Mouse (Mus musculus) liver, embryonic 15.5 days (tissue): ENCODE results near the gene Stx17. TPM values are rescaled to one million over a fixed set of nuclear protein-coding genes. Genes with fewer than 3 reads are reported as not detected.

Experiments used
- microRNA counts: library from miRNA; unstranded; fragments of <30 nt; microRNA quantifications from one replicate; lab custom pipeline; 2016
- microRNA-seq: library from miRNA; unstranded; fragments of <30 nt; microRNA quantifications from one replicate; pipeline ENCODE4, GENCODE M21; 2016
- polyA plus RNA-seq: library from polyadenylated mRNA; unstranded; fragments of >200 nt; fragmentation: Nextera tagmentation; extraction: Ambion mirVana; gene quantifications from 2 replicates; pipeline ENCODE4 v1.2.1, GENCODE M21; 2015

The Stx17 gene
- polyA plus RNA-seq, 1 experiment from 2014 or later = 15.3 TPM

MicroRNAs encoded within 50 kb of the gene (microRNA counts, 519-probe panel; counts per million panel counts)
- microRNA mmu-miR-1958 (lab: Ali Mortazavi, UCI) = 1,664 counts per million, percentile 12 among the panel's probes with 10 or more counts

Small RNA genes lying within 50 kb of the gene (microRNA-seq; reads per million reads assigned to microRNA genes)
- gene Mir1958 = not detected

Other genes with a start within 250 kb of the Stx17 start
- not detected in 2 replicates for gene Nr4a3, start 79.8 kb upstream of the Stx17 start, polyA plus RNA-seq
- gene Erp44, start 154.6 kb downstream of the Stx17 start, polyA plus RNA-seq = 46.0 and 49.2 TPM in 2 replicates
- gene Invs, start 154.8 kb downstream of the Stx17 start, polyA plus RNA-seq = 1.9 TPM in 2 replicates